Mouse (Mus musculus) large intestine, adult 2 months (tissue): ENCODE results near the gene Styxl1. TPM values are rescaled to one million over a fixed set of nuclear protein-coding genes. Genes with fewer than 3 reads are reported as not detected.

Experiments used
- DNase-seq: peaks from one replicate; pipeline ENCODE4 v3.0.0-alpha.2; 2012; ENCODE audit warnings: low read depth, low spot score
- WGBS: fragments of 180-500 bp; shearing (Covaris S2); methylation state at CpG from one replicate; pipeline ENCODE4 v1.1.7; 2018; 5-methylcytosine and 5-hydroxymethylcytosine counted together
- polyA plus RNA-seq: library from polyadenylated mRNA; depleted of rRNA; stranded (reverse); fragments of >200 nt; gene quantifications from 2 replicates; pipeline ENCODE4 v1.2.3, GENCODE M21; 2012

Gene Styxl1
- polyA plus RNA-seq, 1 experiment = 0.16 TPM

DNA sequence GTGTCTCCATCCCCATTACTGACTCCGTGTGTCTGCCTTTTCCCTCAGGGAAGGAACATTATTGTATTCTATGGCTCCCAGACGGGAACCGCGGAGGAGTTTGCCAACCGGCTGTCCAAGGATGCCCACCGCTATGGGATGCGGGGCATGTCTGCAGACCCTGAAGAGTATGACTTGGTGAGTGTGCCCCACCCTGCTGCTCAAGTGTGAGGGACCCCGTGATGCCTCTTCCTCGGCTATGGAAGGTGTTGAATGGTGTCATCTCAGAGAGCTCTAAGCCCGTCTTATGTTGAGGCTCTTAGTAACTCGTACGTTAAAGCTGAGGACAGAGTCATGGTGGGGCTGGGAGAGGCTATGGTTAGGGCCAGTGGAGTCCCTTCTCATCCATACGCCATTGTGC is 48.8 kb downstream of the Styxl1 start:
- WGBS = 94% methylated on average over 13 of the region's 13 CpGs

DNA sequence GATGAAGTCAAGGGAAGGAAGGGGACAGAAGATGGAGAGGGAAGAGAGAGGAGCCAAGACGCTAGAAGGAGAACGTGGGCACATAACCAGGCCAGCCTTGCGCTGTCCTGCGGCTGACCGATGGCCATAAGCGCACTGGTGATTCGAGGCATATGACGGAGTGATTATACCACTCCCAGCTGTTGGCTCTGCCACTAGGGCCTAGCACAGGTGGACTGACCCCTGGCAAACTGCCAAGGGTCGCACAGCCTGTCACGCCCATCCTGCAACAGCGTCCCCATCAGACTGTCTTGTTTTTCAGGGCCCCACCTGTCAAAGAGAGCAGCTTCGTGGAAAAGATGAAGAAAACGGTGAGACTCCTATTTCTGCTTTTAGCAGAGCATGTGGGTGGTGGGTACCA is 49.8 kb downstream of the Styxl1 start:
- DNase-seq = no peak
- WGBS = 80% methylated on average over 13 of the region's 13 CpGs

More for the DNA sequence above, 48.8 kb downstream of the Styxl1 start:
- no peak for DNase-seq

DNA sequence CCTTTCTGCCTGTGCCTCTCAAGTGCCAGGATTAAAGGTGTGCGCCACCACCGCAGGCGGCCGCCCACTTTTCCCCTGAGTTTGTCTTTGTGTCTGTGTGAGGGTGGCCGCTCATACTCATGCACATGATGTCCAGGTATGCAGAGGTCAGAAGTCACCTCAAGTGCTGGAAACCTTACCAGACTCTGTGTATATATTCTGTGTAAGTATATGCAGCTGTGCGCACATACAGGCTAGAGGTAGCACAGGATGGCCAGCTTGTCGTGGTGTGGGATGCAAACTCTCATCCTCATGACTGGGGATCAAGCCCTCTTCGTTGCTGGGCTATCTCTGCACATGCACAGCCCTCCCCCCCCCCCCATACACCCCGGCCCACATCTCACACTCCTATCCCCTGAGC is 50.3 kb downstream of the Styxl1 start:
- DNase-seq = no peak
- 92% methylated on average over 9 of the region's 9 CpGs for WGBS

DNA sequence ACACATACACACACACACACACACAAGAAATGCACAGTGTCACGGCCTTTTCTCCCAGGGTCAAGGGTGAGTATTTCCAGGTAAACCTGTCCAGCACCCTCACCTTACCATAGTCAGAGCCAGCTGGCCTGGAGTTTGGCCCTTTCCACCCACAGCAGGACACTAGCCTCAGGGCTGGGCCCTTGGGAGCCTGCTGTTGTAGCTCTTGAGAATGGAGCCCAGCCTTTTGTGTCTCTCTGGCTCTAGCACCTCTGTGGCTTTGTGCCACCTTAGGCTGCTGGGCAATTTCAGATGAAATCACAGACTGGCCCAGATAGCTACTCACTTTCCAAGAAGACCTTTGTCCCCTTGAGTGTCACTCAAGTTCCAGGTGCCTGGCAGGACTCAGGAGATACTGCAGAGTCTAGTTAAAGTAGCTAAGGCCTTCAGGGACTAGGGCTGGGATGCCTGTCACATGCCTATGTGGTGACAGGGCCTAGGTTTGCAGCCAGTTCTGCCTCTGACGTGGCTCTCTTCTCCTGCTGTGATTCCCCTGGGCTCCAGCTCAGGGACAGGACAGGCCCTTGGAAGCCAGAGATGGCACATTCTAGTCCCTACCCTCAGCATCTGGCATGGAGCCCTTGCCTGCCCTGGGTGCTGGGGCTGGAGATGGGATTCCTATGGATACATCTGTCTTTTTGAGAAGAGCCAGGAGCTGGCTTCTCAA is 51.4 kb downstream of the Styxl1 start:
- 46% methylated on average over 2 of the region's 2 CpGs for WGBS
- DNase-seq = no peak

DNA sequence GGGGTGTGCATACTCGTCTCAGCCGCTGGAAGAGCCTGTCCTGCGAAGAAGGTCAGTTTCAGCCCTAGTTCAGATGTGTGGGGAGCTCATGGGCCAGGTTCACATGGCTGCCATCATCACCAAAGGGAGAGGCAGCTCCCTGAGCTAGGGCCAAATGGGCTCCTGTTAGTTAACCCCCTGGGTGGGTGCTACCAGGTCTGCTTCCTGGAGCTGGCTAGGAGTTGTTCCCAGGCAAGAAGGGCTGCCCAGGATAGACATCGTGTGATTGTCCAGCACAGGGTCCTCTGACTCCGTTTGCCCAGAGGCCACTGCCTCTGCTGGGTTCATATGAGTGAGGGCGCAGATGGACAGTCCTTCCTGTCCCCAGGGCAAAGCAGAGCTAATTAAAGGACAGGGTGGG is 52.2 kb downstream of the Styxl1 start:
- WGBS = 77% methylated on average over 6 of the region's 6 CpGs
- no peak for DNase-seq

DNA sequence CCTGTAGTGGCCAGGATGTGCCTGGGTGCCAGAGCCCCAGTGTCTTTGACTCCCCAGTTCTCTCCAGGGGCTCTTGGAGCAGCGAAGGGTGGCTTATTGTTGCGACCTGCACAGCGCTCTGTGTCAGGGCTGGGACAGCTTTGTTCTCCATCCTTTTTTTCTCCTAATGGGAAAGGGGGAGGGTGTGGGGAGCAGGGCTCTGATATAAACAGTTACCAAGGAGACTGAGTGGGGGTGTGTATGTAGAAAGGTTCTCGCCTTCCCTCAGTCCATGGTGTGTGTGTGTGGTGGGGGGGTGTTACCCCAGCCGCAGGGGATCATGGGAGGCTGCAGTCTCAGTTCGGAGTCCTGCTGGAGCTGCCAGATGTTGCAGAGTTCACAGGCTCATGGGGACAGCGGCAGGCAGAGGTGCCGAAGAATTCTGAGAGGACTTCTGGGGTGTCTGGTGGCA is 52.8 kb downstream of the Styxl1 start:
- WGBS = 61% methylated on average over 8 of the region's 8 CpGs
- DNase-seq = no peak

DNA sequence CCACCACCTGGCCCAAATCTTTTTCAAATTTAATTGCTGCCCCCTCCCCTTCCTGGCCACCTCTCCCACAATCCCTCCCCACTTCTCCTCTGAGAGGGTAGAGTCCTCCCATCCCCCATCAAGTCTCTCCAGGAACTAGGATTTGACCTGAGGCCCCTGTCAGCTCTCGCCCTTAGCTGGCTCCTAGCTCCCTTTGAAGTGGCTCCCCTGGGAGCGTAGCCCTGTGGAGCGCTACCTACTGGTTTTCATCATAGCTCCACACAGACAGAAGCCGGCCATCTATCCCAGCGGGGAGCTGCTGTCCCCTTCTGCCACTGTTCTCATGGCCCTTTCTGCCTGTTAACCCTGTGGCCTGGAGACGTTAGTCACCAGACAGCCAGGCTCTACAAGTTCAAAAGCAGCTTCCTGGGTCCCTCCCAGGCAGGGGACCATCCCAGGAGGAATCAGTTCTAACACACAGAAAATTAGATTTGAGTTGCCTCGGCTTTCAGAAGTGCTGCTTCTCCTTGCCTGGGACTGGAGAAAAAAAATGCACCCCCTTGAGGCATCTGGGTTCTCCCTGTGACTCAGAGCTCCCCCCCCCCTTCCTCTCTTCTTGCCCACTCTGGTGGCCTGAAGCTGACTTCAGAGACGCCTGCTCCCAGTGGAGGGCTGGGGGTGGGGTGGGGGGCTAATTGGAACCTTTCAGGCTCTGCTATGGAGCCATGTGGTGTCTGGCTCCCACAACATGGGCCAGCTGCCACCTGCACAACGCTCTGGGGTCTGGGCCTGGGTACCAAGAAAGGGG is 53.5 kb downstream of the Styxl1 start:
- 78% methylated on average over 9 of the region's 9 CpGs for WGBS

DNA sequence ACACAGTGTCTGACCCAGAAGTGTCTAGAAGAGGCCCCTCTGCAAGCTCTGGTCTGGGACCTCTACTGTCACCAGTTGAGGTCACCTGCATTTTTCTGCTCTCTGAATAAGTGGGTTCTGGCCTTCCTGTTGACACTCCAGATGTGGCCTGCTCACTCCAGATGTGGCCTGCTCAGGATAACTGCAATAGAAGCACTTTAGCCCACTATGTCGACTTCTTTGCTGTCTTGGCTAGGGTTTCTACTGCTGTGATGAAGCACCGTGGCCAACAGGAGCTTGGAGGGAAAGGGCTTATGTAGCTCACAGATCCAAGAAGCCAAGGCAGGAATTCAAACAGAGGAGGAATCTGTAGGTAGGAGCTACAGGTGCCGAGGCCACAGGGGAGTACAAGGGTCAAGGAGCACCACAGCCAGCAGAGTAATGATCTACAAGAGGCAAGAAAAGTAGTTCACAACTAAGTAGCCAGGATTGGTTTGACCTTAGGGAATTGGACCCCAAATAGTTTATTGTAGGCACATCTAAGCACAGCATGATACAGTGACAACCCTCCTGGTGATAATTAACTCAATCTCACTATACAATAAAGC is 54.9 kb downstream of the Styxl1 start:
- 43% methylated on average over 3 of the region's 3 CpGs for WGBS
- DNase-seq = no peak

More for the DNA sequence above, 53.5 kb downstream of the Styxl1 start:
- DNase-seq = no peak

DNA sequence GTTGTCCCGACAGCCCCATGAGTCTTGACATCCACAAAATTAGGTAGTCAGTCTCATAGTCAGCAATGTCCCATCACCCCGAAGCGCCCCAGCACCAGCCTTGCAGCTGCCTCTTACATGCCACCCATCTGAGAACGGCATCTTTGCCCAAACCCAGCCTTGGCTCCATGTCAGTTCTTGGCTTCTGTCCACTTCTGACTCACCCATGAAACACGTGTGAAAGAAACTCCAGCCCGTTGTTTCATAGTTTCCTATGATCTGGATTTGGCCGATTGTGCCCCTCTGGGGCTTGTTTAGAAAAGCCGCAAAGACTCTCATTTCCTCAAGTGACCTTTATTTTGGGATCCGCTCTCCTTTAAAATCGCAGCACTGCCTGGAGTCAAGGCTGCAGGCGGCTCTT is 56.1 kb downstream of the Styxl1 start:
- no peak for DNase-seq
- 55% methylated on average over 11 of the region's 11 CpGs for WGBS

DNA sequence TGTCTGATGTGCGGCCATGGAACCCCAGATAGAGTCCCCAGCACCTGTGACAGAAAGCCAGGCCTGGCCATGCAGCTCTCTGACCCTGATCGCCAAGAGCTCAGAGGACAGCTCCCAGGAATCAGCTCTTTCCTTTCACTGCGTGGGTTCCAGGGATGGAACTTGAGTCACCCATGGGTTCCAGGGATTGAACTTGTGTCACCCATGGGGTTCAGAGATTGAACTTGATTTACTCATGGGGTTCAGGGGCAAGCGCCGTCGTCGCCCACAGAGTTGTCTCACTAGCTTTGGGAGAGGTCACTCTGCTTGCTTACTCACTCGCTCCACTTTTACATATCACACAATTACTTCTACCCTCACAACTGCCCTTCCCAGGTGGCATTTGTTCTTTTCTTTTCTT is 57.1 kb downstream of the Styxl1 start:
- no peak for DNase-seq
- WGBS = 96% methylated on average over 8 of the region's 8 CpGs

DNA sequence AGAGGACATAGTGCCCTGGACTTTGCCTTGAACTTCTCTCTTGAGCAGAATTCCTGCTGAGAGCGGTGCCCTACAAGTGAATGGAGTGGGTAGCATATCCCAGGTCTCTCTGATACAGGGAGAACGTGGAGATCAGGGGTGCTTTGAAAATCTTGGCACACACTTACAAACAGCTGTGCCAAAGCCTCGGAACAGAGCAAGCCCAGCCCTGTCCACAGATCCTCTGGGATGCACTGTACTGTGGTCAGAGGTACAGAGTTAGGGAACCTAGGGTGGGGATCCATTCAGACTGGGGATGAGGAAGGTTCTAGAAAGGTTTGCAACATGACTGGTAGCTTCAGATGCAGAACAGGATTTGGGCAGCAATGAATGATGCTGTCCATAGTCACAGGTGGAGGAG is 58.1 kb downstream of the Styxl1 start:
- WGBS = 55% methylated on average over 3 of the region's 3 CpGs

DNA sequence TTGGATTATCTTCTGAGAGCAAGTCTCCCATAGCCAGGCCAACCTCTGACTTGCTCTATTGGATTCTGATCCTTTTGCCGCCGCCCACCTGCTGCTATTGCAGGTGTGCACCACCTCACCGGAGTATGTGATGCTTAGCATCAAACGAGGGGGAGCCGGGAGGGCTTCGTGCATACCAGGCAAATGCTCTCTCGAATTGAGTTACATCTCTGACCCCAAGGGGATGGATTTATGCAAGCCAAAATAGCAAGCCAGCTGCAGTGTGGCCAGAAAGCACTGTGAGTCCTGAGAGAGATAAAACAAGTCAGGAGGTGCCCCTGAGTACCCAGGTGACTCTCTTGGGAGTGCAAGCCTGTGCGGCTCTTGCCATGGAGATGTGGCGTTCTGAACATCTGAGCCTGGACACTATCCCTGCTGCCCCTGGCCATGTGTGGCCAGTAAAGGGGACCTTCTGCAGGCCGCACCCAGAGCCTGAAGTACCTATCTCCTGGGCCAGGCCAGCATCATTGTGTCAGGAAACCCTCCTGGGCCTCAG is 58.5 kb downstream of the Styxl1 start:
- no peak for DNase-seq
- WGBS = 90% methylated on average over 10 of the region's 10 CpGs

More for the DNA sequence above, 58.1 kb downstream of the Styxl1 start:
- DNase-seq = no peak

DNA sequence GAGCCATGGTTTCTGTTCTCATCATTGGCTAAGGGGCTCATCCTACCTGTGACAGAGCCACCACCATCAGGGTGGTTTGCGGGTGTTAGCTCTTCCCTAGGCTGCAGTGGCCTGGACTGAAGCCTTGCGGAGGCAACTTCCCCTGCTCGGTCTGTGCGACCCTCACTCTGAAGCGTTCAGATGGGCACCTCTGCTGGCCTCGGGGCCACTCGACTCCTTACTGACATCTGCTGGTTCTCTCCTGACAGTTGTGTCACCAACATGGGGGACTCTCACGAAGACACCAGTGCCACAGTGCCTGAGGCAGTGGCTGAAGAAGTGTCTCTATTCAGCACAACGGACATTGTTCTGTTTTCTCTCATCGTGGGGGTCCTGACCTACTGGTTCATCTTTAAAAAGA is 62.6 kb downstream of the Styxl1 start:
- 63% methylated on average over 10 of the region's 10 CpGs for WGBS
- DNase-seq = no peak

DNA sequence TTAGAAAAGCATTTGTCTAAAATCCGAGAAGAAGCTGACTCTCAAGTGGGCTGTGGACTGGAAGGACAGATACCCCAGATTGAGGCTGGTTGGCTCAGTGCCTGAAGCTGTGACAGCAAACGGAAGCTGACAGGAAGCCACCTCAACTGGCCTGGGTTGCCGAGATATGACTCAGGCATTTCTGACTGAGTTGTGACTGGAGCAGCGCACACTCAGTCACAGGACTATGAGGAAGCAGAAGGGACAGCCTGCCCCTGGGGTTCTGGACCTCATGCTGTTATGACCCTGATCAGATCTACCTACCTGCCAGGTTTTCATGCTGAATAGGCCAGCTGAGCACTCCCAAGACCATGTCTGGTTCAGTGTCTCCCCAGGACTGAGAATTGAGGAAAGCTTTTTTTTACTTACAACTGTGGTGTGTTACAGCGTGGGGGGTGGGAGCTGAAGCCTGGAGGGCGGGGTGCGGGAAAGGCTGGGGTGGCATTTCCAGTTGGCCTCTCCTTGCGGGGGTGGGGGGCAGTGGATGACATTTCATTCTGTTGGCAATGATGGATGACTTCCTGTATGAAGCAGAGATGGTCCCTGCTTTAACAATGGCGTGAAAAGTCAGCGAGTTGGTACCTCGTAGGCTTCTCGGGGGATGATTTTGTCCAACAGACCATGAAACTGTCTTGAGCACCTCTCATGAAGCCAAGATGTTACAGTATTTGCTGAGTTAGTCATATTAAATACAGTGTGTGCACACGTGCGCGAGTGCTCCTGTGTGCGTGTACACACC is 64.6 kb downstream of the Styxl1 start:
- 59% methylated on average over 16 of the region's 16 CpGs for WGBS
- DNase-seq = no peak

DNA sequence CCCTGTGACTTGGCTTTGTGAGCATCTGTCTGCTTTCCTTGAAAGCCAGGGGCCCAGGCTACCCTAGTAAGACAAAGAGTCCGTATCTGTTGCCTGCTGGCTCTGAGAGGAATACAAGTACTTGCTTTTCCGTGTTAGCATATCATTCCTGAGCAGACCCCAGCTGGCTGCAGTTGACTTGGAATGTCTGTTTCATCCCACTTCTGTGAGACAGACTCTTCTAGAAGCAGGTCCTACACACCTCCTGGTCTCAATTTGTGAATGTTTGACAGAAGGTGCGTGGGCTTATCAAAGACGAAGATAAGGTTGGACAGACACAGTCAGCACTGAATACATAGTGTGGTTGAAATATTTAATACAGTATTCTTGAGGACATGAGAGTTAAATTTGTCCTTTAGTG is 65.4 kb downstream of the Styxl1 start:
- no peak for DNase-seq
- 77% methylated on average over 4 of the region's 4 CpGs for WGBS

DNA sequence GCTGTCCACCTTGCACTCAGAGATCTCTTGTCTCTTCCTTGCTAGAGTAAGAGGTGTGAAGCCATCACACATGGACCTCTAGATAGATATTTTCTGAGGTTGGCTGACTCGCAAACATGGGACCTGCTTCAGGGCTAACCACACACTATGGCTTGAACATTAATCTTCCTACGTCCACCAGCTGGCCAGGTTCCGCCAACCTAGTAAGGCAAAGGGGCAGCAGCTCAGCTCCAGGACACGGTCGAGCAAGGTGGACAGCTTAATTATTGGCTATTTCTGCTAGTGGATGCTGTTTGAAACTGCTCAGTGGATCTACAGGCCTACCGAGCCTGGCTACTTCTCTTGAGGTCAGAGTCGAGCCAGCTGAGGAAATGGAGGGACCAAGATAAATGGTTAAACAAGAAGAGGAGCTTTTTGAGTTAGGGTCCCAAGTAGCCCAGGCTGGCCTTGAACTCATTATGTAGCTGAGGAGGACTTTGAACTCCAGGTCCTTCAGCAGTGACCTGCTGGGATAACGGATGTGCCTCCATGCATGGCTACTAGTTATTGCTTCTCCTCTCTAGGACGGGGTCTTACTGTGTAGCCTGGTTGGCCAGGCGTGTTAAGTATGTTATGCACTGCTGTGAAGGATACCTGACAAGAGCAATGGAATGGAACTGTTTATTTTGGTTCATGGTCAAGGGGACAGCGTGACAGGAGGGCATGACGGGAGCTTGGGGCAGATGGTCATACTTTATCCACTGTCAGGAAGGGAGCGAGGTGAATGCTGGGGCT is 66.4 kb downstream of the Styxl1 start:
- 90% methylated on average over 13 of the region's 13 CpGs for WGBS
- DNase-seq = no peak

DNA sequence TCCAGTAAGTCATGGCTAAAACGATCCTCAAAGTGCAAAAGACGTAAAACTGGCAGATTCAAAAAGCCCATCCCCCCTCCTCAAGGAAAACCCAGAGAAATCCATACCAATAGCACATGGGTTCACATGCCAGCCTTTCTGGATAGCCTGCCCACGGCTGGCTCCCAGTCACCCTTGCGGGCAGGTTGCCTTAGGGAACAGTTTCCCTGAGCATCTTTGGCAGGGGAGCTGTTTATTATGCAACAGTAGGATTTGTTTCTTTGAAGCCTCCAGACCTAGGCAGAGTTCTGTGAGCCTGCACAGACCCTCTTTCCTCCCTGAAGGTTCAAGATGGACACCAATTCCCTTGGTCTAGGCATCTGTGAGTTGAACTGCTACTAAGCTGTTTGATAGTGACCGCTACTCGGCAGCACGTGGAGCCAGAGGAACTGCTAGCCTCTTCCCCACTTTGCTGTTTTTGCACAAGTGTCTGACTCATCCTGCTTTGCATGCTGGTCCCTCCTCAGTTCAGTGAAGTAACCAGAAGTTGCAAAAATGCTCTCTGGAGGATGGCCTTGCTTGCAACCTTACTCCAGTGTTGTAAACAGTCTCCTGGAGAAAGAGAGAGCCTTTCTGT is 67.5 kb downstream of the Styxl1 start:
- DNase-seq = no peak
- 71% methylated on average over 7 of the region's 7 CpGs for WGBS

DNA sequence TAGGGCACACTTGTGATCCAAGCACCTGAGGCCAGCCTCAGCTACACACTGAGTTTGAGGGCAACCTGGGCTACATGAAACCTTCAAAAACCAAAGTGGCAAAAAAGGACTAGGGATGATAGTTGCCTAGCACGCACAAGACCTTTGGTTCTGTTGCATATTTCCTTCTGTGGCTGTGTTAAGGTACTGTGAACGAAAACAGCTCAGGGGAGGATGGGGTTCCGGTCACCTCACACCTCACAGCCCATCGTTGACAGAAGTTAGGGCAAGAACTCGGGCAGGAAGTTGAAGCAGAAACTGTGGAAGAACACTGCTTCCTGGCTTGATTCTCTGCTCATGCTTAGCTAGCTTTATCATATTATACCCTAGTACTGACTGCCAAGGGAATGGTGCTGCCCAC is 68.5 kb downstream of the Styxl1 start:
- DNase-seq = no peak
- 94% methylated on average over 5 of the region's 5 CpGs for WGBS

DNA sequence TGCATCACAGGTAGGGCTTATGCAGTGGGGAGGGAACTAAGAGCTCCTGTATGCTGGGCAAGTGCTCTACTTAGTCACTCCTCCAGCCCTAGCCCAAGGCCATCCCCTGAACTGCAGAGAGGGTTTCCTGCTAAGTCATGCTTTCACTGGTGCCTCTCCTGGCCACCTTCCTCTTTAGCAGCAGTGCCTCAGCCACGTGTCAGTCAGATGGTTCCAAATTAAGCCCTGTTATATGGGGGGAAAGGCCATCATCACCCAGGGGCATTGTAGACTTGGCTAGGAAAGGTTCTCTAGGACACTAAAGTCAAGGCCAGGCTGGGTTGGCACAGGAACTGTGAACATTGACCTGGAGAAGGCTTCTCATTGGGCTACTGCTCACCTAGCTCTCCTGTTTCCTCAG is 70.3 kb downstream of the Styxl1 start:
- 52% methylated on average over 1 of the region's 1 CpGs for WGBS
- no peak for DNase-seq
